Mouse (Mus musculus) ovary, postnatal 14 days (tissue): ENCODE measurements around the gene Vmn2r70.

ENCODE experiments used
- DNase-seq: peaks from one replicate; pipeline ENCODE4 v3.0.0; 2022; ENCODE audit warnings: low spot score

Vmn2r70 gene

GRCm38 (mm10) chr7:85569092-85569491 lies at the start of gene Vmn2r70:
Gene Vmn2r70, minus strand, starts transcription at chr7:85569192.
- no peak for DNase-seq

GRCm38 (mm10) chr7:85562787-85563186 lies 6.2 kb downstream of the Vmn2r70 start, which contains the start of gene Vmn2r71:
Gene Vmn2r71, plus strand, starts transcription at chr7:85563087.
- no peak for DNase-seq

- DNase-seq = no peak
These were observed 25.9 kb downstream of the Vmn2r70 start for GRCm38 (mm10) chr7:85543118-85543517.

- no peak for DNase-seq
These were observed 26.9 kb downstream of the Vmn2r70 start for GRCm38 (mm10) chr7:85542108-85542507.
